Mouse (Mus musculus): ENCODE data around the gene Ptgds. TPM values are rescaled to one million over a fixed set of nuclear protein-coding genes. Genes with fewer than 3 reads are reported as not detected.

The Ptgds gene
- total and polyA plus RNA-seq, 3 experiments = 472 to 795 (median 774) TPM

GRCm38 (mm10) chr2:25430395-25431233, 39.2 kb downstream of the Ptgds start:
- Histone ChIP-seq H3K4me3 (no peak overlapping the region), H3K4me1 (ENCODE audit: control insufficient read depth, insufficient read depth, low read length) (no peaks in the 10 kb centered on the region; the same call in 1 of the 2 replicates), H3K27ac (no peak overlapping the region), H3K27me3 (ENCODE audit: control insufficient read depth, insufficient read depth, low read length) (no peaks in the 10 kb centered on the region), H3K79me2 (replicated peaks; ENCODE audit: control insufficient read depth, insufficient read depth, low read length) (no peaks in the 10 kb centered on the region), H3K9ac (ENCODE audit: low read depth, low read length) (no peak overlapping the region), H3K36me3 (ENCODE audit: control insufficient read depth, insufficient read depth, low read length) (no peaks in the 10 kb centered on the region)
- intact Hi-C loops (cut with DNase I) = loop anchor here (2.0 kb wide), 1 partner anchor 30 kb away; the partner anchor contains the start of gene Paxx
- no peak for TF ChIP-seq POLR2A (IDR thresholded peaks at IDR 0.05; ENCODE audit: insufficient read depth, low read depth, low read length)
- no peak for TF ChIP-seq EP300 (IDR thresholded peaks at IDR 0.05; ENCODE audit: insufficient read depth, low read depth, low read length)
- no peak for TF ChIP-seq CTCF (IDR thresholded peaks at IDR 0.05)
- 87% methylated on average over 17 of the region's 17 CpGs for WGBS
- no peak for DNase-seq

GRCm38 (mm10) chr2:25429435-25430180, 40.2 kb downstream of the Ptgds start:
- WGBS = 47% methylated on average over 5 of the region's 5 CpGs
- Histone ChIP-seq H3K9ac (ENCODE audit: low read depth, low read length) (no peak overlapping the region; the same call in 1 of the 2 replicates), H3K27me3 (ENCODE audit: control insufficient read depth, insufficient read depth, low read length) (no peaks in the 10 kb centered on the region), H3K4me1 (ENCODE audit: control insufficient read depth, insufficient read depth, low read length) (no peaks in the 10 kb centered on the region; the same call in 1 of the 2 replicates), H3K36me3 (ENCODE audit: control insufficient read depth, insufficient read depth, low read length) (no peaks in the 10 kb centered on the region), H3K79me2 (replicated peaks; ENCODE audit: control insufficient read depth, insufficient read depth, low read length) (no peaks in the 10 kb centered on the region), H3K4me3 (no peak overlapping the region), H3K27ac (no peak overlapping the region)
- DNase-seq = no peak
- no peak for TF ChIP-seq EP300 (IDR thresholded peaks at IDR 0.05; ENCODE audit: insufficient read depth, low read depth, low read length)
- TF ChIP-seq POLR2A (IDR thresholded peaks at IDR 0.05; ENCODE audit: insufficient read depth, low read depth, low read length) = no peak
- no peak for TF ChIP-seq CTCF (IDR thresholded peaks at IDR 0.05)
- intact Hi-C loops (cut with DNase I) = loop anchor here (2.0 to 10.0 kb wide), 3 partner anchors 31 to 125 kb away; partner anchors contain the start of genes Edf1 and Paxx

- WGBS = under 1% methylated on average over 85 of the region's 89 CpGs
Measured at GRCm38 (mm10) chr2:25428442-25429236, 41.2 kb downstream of the Ptgds start, which contains the start of gene Abca2. Gene Abca2, plus strand, starts transcription at chr2:25428703.

GRCm38 (mm10) chr2:25427256-25427655, 42.6 kb downstream of the Ptgds start:
- intact Hi-C loops (cut with DNase I) = loop anchor here (2.0 to 10.0 kb wide), 2 partner anchors 50 to 128 kb away; partner anchors contain the start of gene Edf1

More at GRCm38 (mm10) chr2:25428442-25429236, 41.2 kb downstream of the Ptgds start, which contains the start of gene Abca2:
- H3K79me2 ChIP-seq (replicated peaks; ENCODE audit: control insufficient read depth, insufficient read depth, low read length) = no peaks in the 10 kb centered on the region
- DNase-seq = peak; percentile 95 to 96
- H3K27me3 ChIP-seq (ENCODE audit: control insufficient read depth, insufficient read depth, low read length) = no peaks in the 10 kb centered on the region
- H3K4me3 ChIP-seq = peak within 1 kb of the TSS; percentile 83
- intact Hi-C loops (cut with DNase I) = loop anchor here (2.0 to 10.0 kb wide), 2 partner anchors 54 to 126 kb away; partner anchors contain the start of gene Edf1
- peak within 1 kb of the TSS; percentile 81 for H3K9ac ChIP-seq (ENCODE audit: low read depth, low read length)
- H3K27ac ChIP-seq = peak within 1 kb of the TSS; percentile 74
- no peak for TF ChIP-seq POLR2A (IDR thresholded peaks at IDR 0.05; ENCODE audit: insufficient read depth, low read depth, low read length)
- TF ChIP-seq CTCF (IDR thresholded peaks at IDR 0.05) = peak; percentile 89
- no peaks in the 10 kb centered on the region for H3K36me3 ChIP-seq (ENCODE audit: control insufficient read depth, insufficient read depth, low read length)
- no peaks in the 10 kb centered on the region; the same call in 1 of the 2 replicates for H3K4me1 ChIP-seq (ENCODE audit: control insufficient read depth, insufficient read depth, low read length)

GRCm38 (mm10) chr2:25426721-25427191, 43.1 kb downstream of the Ptgds start:
- peak; percentile 69 to 75 for DNase-seq
- H3K27me3 ChIP-seq (ENCODE audit: control insufficient read depth, insufficient read depth, low read length) = no peaks in the 10 kb centered on the region
- no peak overlapping the region for H3K4me3 ChIP-seq
- no peaks in the 10 kb centered on the region for H3K79me2 ChIP-seq (replicated peaks; ENCODE audit: control insufficient read depth, insufficient read depth, low read length)
- no peak overlapping the region for H3K27ac ChIP-seq
- H3K4me1 ChIP-seq (ENCODE audit: control insufficient read depth, insufficient read depth, low read length) = no peaks in the 10 kb centered on the region; the same call in 1 of the 2 replicates
- no peaks in the 10 kb centered on the region for H3K36me3 ChIP-seq (ENCODE audit: control insufficient read depth, insufficient read depth, low read length)
- intact Hi-C loops (cut with DNase I) = loop anchor here (2.0 to 10.0 kb wide), 2 partner anchors 50 to 128 kb away; partner anchors contain the start of gene Edf1
- H3K9ac ChIP-seq (ENCODE audit: low read depth, low read length) = no peak overlapping the region
- 26% methylated on average over 5 of the region's 5 CpGs for WGBS
- TF ChIP-seq CTCF (IDR thresholded peaks at IDR 0.05) (peak; percentile 81), POLR2A (IDR thresholded peaks at IDR 0.05; ENCODE audit: insufficient read depth, low read depth, low read length) (no peak), EP300 (IDR thresholded peaks at IDR 0.05; ENCODE audit: insufficient read depth, low read depth, low read length) (no peak)

More at GRCm38 (mm10) chr2:25427256-25427655, 42.6 kb downstream of the Ptgds start:
- no peak overlapping the region for H3K27ac ChIP-seq
- no peak for DNase-seq
- H3K4me1 ChIP-seq (ENCODE audit: control insufficient read depth, insufficient read depth, low read length) = no peaks in the 10 kb centered on the region; the same call in 1 of the 2 replicates
- H3K27me3 ChIP-seq (ENCODE audit: control insufficient read depth, insufficient read depth, low read length) = no peaks in the 10 kb centered on the region
- H3K79me2 ChIP-seq (replicated peaks; ENCODE audit: control insufficient read depth, insufficient read depth, low read length) = no peaks in the 10 kb centered on the region
- TF ChIP-seq POLR2A (IDR thresholded peaks at IDR 0.05; ENCODE audit: insufficient read depth, low read depth, low read length) (no peak), CTCF (IDR thresholded peaks at IDR 0.05) (no peak), EP300 (IDR thresholded peaks at IDR 0.05; ENCODE audit: insufficient read depth, low read depth, low read length) (no peak)
- no peak overlapping the region for H3K9ac ChIP-seq (ENCODE audit: low read depth, low read length)
- no peak overlapping the region for H3K4me3 ChIP-seq
- no peaks in the 10 kb centered on the region for H3K36me3 ChIP-seq (ENCODE audit: control insufficient read depth, insufficient read depth, low read length)
- 86% methylated on average over 5 of the region's 5 CpGs for WGBS
